Mouse (Mus musculus) spleen, adult 2 months (tissue): ENCODE measurements around the gene Syt1.

Source experiments
- CTCF ChIP-seq: fragments of 200-500 bp; IDR thresholded peaks from 2 replicates; pipeline ENCODE4 v1.5.1; 2011; ENCODE audit warnings: mild to moderate bottlenecking, inconsistent platforms; ENCODE audit not compliant: insufficient read depth, insufficient read length, insufficient replicate concordance; ENCODE audit errors: extremely low read depth
- POLR2A ChIP-seq: fragments of 200-500 bp; IDR thresholded peaks from 2 replicates; pipeline ENCODE4 v1.6.1; 2011; ENCODE audit warnings: low read depth, low read length, inconsistent platforms

DNA sequence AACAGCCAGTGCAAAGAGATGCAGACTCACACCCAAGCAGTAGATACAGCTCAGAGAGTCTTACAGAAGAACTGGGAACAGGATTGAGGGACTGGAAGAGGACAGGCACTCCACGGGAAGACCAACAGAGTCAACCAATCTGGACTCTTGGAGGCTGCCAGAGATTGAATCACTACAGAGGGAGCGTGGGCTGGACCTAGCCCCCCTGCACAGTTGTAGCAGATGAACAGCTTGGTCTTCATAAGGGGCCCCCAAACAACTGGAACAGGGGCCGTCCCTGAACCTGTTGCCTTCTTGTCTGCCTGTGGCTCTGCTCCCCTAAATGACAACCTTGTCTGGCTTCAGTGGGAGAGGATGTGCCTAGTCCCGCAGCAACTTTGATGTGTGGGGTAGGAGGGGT lies 375.2 kb downstream of the Syt1 start:
- TF ChIP-seq POLR2A (no peak), CTCF (no peak)
